Mouse (Mus musculus) lung, embryonic 15.5 days (tissue): ENCODE data around the gene Catsper2. TPM values are rescaled to one million over a fixed set of nuclear protein-coding genes. Genes with fewer than 3 reads are reported as not detected.
A peak's percentile ranks its signal among the peaks of the same experiment; 100 is the strongest.
"Not testable (repeated sequence)": the region's sequence is repeated elsewhere in the genome, so short reads cannot be mapped to it uniquely, and the experiment has no call there.

ENCODE experiments used
- ATAC-seq: fragments of 200-750 bp; cut with Nextera tagmentation; 2 replicates; pipeline ENCODE4 v1.8.0; 2017; ENCODE audit warnings: moderate number of reproducible peaks, borderline replicate concordance; ENCODE audit not compliant: low FRiP score, low TSS enrichment; ENCODE audit errors: extremely low read depth
- H3K27ac ChIP-seq: fragments of 300-500 bp; sonication (generic); 2 replicates; pipeline ENCODE4 v1.5.1; 2015; ENCODE audit warnings: moderate library complexity, mild to moderate bottlenecking, inconsistent platforms
- H3K27me3 ChIP-seq: fragments of 300-500 bp; sonication (generic); 2 replicates; pipeline ENCODE4 v1.6.1; 2015; ENCODE audit warnings: inconsistent platforms
- H3K36me3 ChIP-seq: fragments of 300-500 bp; sonication (generic); 2 replicates; pipeline ENCODE4 v1.6.1; 2015; ENCODE audit warnings: inconsistent platforms
- H3K4me1 ChIP-seq: fragments of 300-500 bp; sonication (generic); 2 replicates; pipeline ENCODE4 v1.6.1; 2015; ENCODE audit warnings: inconsistent platforms
- H3K4me2 ChIP-seq: fragments of 300-500 bp; sonication (generic); 2 replicates; pipeline ENCODE4 v1.6.1; 2015; ENCODE audit warnings: inconsistent platforms, mild to moderate bottlenecking, moderate library complexity
- H3K4me3 ChIP-seq: fragments of 300-500 bp; sonication (generic); 2 replicates; pipeline ENCODE4 v1.5.1; 2015; ENCODE audit warnings: mild to moderate bottlenecking, inconsistent platforms
- H3K9ac ChIP-seq: fragments of 300-500 bp; sonication (generic); 2 replicates; pipeline ENCODE4 v1.6.1; 2015; ENCODE audit warnings: inconsistent platforms
- H3K9me3 ChIP-seq: fragments of 300-500 bp; sonication (generic); 2 replicates; pipeline ENCODE4 v1.6.1; 2016; ENCODE audit warnings: inconsistent platforms
- WGBS: fragments of 180-500 bp; shearing (Covaris S2); methylation state at CpG from one replicate; pipeline ENCODE4 v1.1.7; 2015; 5-methylcytosine and 5-hydroxymethylcytosine counted together
- polyA plus RNA-seq: library from polyadenylated mRNA; unstranded; fragments of >200 nt; fragmentation: Nextera tagmentation; extraction: Ambion mirVana; gene quantifications from 2 replicates; pipeline ENCODE4 v1.2.1, GENCODE M21; 2015

Catsper2 gene
- polyA plus RNA-seq, 1 experiment from 2014 or later = 2.3 TPM

DNA sequence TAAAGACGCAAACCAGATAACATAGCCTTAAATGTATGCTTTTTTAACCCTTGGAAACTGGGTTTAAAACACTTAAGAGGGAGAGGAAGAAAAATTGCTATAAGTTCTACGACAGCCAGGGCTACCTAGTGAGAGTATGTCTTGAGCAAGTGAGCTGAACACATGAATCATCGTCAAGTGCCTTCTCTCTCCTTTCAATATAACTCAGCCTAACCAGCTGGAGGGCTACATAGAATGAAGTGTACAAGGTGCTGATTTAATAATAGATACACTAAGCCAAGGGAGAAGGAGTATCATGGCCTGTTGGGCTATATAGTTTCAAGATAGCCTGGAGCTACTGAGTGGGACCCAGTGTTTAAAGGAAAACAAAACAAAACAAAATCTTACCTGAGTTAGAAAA lies 4.9 kb upstream of the Catsper2 start:
- Histone ChIP-seq H3K9me3 (no peaks in the 10 kb centered on the region), H3K27ac (no peak overlapping the region), H3K4me1 (peaks cover 23% of the 10 kb centered on the region), H3K27me3 (no peaks in the 10 kb centered on the region), H3K9ac (no peak overlapping the region), H3K4me2 (no peak overlapping the region), H3K36me3 (peaks cover 51% of the 10 kb centered on the region), H3K4me3 (no peak overlapping the region)
- no peak for ATAC-seq
- 82% methylated on average over 3 of the region's 3 CpGs for WGBS

DNA sequence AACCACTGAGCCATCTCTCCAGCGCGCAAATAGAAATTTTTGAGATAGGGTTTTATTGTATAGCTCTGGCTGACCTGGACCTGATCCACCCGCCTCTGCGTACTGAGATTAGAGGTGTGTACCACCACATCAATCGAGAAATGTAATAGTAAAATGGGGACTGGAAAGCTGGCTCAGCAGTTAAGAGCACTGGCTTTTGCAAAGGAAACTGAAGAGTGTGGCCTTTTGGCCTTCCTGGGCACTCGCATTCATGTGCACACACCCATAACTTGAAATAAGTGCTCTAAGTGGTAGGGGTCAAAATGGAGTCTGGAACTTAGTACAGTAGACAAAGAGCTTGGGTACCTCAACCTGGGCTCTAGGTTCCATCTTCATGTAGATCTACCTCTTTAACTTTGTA lies 2.8 kb upstream of the Catsper2 start:
- H3K4me2 ChIP-seq = peak overlapping the region; percentile 56

DNA sequence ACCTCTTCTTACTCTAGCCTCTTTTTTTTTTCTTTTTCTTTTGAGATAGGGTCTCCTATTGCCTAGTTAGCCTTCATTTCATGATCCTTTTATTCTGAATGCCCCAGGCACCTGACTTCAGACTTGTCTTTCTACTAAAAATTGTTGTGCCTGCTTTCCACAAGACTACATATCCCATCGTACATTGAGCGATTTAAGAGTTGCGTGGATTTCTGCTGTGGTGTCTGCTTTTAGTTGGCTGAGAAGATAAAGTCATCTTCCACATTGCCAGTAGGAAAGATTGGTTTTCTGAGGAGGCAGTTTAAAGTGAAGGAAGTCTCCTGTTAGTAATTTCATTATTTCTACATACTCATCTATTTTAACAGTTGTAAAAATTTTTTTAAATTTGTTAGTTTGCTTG lies 2.0 kb upstream of the Catsper2 start:
- Histone ChIP-seq H3K27me3 (no peaks in the 10 kb centered on the region), H3K9me3 (no peaks in the 10 kb centered on the region), H3K27ac (no peak overlapping the region), H3K4me3 (peak overlapping the region; percentile 89), H3K4me1 (peaks cover 26% of the 10 kb centered on the region), H3K9ac (peak overlapping the region; percentile 100; the same call in 1 of the 2 replicates), H3K4me2 (peak overlapping the region; percentile 56), H3K36me3 (peaks cover 28% of the 10 kb centered on the region)
- ATAC-seq = no peak
- WGBS = 68% methylated on average over 3 of the region's 3 CpGs

More for the DNA sequence above, 2.8 kb upstream of the Catsper2 start:
- no peak for ATAC-seq
- no peak overlapping the region for H3K9ac ChIP-seq
- peaks cover 26% of the 10 kb centered on the region for H3K4me1 ChIP-seq
- no peak overlapping the region for H3K27ac ChIP-seq
- no peaks in the 10 kb centered on the region for H3K9me3 ChIP-seq
- WGBS = 79% methylated on average over 6 of the region's 6 CpGs
- no peaks in the 10 kb centered on the region for H3K27me3 ChIP-seq
- H3K4me3 ChIP-seq = no peak overlapping the region; the same call in 1 of the 2 replicates
- peaks cover 32% of the 10 kb centered on the region for H3K36me3 ChIP-seq

DNA sequence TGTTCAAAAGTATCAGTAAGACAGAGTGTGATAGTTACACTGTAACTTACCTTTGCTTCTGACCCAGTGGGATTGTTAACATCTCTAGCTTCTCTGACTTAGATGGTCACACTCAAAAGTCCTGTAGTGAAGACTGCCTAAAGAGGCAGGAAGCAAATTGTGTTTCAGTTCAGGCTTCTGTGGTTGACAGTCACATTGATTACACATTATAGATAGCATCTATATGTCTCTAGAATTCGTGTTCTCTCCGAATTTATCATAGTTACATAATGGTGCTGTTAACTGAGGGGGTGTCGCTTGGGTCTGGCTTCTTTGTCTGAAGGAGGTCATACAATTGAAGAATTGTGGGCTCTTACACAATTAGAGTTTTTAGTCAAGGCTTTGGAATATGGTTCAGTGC lies 1.5 kb upstream of the Catsper2 start:
- WGBS = 25% methylated on average over 3 of the region's 3 CpGs
- no peak for ATAC-seq
- H3K9me3 ChIP-seq = no peaks in the 10 kb centered on the region
- H3K4me1 ChIP-seq = peaks cover 26% of the 10 kb centered on the region
- no peak overlapping the region for H3K27ac ChIP-seq
- H3K36me3 ChIP-seq = peaks cover 28% of the 10 kb centered on the region
- peak overlapping the region; percentile 89 for H3K4me3 ChIP-seq
- peak overlapping the region; percentile 100 for H3K9ac ChIP-seq
- no peaks in the 10 kb centered on the region for H3K27me3 ChIP-seq
- peak overlapping the region; percentile 56 for H3K4me2 ChIP-seq

DNA sequence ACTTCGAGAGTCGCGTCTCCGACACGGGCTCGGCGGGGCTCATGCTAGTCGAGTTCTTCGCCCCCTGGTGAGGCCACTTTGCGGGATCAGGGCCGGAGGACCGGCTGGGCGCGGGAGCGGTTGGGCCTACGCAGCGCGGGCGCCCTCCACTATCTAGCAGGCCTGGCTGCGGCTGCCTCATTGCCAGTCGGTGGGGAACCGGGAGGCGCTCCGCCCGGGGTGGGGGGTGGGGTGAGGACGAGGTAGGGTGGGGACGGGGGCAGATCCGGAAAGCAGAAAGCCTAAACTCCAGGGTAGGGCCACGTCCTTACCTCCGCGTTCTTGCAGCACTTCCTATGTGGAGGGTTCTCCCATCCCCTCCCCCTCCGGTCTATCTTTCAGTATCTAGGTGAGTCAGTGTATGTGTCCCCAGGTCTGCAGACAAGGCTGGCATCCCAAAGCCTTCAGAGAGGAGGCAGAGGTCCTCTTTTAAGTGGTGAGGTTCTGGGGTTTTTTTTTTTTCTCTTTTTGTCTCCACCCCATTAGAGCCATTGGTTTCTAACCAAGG lies 620 bp upstream of the Catsper2 start:
- Histone ChIP-seq H3K9me3 (no peaks in the 10 kb centered on the region), H3K4me2 (peak overlapping the region; percentile 56), H3K27ac (peak overlapping the region; percentile 98), H3K9ac (peak overlapping the region; percentile 100), H3K4me3 (peak overlapping the region; percentile 89), H3K27me3 (no peaks in the 10 kb centered on the region), H3K4me1 (peaks cover 26% of the 10 kb centered on the region), H3K36me3 (peaks cover 28% of the 10 kb centered on the region)
- ATAC-seq = peak; percentile 49
- WGBS = 0% methylated on average over 32 of the region's 32 CpGs

DNA sequence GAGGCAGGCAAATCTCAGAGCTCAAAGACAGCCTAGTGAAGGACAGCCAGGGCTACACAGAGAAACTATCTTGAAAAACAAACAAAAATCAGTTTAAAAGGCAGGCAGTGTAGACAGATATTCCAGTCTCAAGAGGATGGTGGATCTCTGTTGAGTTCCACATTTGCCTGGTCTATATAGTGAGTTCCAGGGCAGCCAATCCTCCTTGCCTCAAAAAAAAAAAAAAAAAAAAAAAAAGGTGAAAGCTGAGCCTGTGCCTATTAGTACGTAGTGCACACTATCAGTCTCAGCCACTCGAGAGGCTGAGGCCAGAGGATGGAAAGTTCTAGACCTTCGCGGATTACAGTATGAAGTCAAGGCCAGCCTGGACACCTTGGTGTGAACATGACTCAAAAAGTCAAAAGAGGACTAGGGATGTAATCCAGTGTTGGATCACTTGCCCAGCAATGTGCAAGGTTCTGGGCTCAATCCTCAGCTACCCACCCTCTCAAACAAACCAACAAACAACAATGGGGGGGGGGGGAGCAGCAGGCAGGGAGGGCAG lies 677 bp downstream of the Catsper2 start:
- 7% methylated on average over 4 of the region's 4 CpGs for WGBS
- Histone ChIP-seq H3K27ac (peak overlapping the region; percentile 98), H3K4me1 (peaks cover 20% of the 10 kb centered on the region), H3K4me3 (peak overlapping the region; percentile 89), H3K4me2 (peak overlapping the region; percentile 67), H3K9me3 (no peaks in the 10 kb centered on the region), H3K9ac (peak overlapping the region; percentile 69), H3K27me3 (no peaks in the 10 kb centered on the region), H3K36me3 (peaks cover 15% of the 10 kb centered on the region)
- ATAC-seq = peak; percentile 13; the same call in 1 of the 2 replicates

DNA sequence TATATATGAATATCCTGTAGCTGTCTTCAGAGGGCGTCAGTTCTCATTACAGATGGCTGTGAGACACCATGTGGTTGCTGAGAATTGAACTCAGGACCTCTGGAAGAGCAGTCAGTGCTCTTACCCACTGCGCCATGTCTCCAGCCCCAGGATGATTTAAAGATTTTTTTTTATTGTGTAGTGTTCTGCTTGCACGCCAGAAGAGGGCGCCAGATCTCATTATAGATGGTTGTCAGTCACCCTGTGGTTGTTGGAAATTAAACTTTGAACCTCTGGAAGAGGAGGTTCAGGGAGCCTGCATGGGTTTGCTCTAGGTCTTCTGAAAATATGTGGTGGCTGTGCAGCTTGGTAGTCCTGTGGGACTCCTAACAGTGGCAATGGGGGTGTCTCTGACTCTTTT lies 5.4 kb downstream of the Catsper2 start:
- H3K27ac ChIP-seq = no peak overlapping the region
- H3K27me3 ChIP-seq = no peaks in the 10 kb centered on the region
- peaks cover 3% of the 10 kb centered on the region for H3K4me1 ChIP-seq
- WGBS = 31% methylated on average over 4 of the region's 4 CpGs
- ATAC-seq = no peak
- H3K36me3 ChIP-seq = no peaks in the 10 kb centered on the region
- H3K4me2 ChIP-seq = no peak overlapping the region
- no peak overlapping the region for H3K4me3 ChIP-seq
- no peak overlapping the region for H3K9ac ChIP-seq
- H3K9me3 ChIP-seq = no peaks in the 10 kb centered on the region

DNA sequence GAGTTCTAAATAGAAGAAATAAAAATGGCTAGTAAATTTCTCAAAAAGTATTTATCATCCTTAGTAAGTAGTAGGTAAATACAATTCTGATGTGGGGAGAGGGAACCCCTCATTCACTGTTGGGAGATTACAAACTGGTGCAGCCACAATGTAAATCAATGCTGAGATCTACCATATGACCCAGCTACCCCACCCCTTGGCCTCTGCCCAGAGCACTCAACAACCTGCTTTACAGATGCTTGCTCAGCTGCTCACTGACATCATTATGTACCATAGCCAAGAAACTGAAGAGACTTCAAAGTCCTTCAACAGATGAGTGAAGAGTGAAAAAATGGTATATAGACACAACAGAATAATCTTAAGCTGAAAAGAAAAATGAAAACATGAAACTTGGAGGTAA lies 10.3 kb downstream of the Catsper2 start:
- no peaks in the 10 kb centered on the region for H3K27me3 ChIP-seq
- H3K36me3 ChIP-seq = no peaks in the 10 kb centered on the region
- no peak overlapping the region for H3K4me3 ChIP-seq
- no peak for ATAC-seq
- H3K4me1 ChIP-seq = no peaks in the 10 kb centered on the region
- no peak overlapping the region for H3K4me2 ChIP-seq
- no peak overlapping the region for H3K9ac ChIP-seq
- H3K27ac ChIP-seq = no peak overlapping the region
- no peaks in the 10 kb centered on the region for H3K9me3 ChIP-seq

DNA sequence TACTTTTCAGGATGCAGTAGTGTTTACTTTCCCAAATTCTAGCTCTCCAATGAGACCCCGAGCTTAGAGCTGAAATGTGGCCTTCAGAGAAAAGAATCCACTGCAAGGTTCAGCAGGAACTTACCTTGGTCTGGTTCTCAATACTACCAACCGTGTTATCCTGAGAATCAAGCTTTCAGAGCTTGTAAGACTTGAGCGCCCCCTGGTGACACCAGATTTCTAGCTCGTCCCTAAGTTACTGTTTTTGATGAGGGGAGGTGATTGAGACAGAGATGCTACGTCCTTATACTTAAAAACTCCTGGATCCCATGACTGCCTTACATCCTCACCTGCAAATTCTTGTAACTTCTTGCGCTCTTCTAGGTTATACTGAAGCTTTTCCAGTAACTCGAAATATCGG lies 17.0 kb downstream of the Catsper2 start:
- Histone ChIP-seq H3K27ac (no peak overlapping the region), H3K9me3 (no peaks in the 10 kb centered on the region), H3K36me3 (no peaks in the 10 kb centered on the region), H3K9ac (no peak overlapping the region), H3K4me1 (no peaks in the 10 kb centered on the region), H3K4me3 (no peak overlapping the region), H3K27me3 (no peaks in the 10 kb centered on the region), H3K4me2 (no peak overlapping the region)
- ATAC-seq = no peak
- WGBS = 13% methylated on average over 8 of the region's 8 CpGs

DNA sequence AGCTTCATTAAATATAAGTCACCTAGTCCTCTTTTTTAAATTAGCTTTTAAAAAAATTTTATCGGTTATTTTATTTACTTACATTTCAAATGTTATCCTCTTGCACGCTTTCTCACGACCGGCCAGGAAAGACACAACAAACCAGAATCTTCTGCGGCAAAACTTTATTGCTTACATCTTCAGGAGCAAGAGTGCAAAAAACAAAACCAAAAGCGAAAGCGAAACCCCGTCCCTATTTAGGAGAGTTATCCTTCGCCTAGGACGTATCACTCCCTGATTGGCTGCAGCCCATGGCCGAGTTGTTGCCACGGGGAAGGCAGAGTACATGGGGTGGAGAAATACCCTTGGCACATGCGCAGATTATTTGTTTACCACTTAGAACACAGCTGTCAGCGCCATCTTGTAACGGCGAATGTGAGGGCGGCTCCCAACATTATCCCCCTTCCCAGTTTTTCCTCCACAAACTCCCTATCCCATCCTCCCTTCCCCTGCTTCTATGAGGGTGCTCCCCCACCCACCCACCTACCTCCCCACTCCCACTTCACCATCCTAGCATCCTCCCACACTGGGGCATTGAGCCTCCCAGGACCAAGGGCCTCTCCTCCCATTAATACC lies 26.5 kb downstream of the Catsper2 start, which contains the start of gene Strc:
TSS of gene Strc (minus strand) at position 208 of the 615 bp plus-strand sequence.
- H3K27ac ChIP-seq, ATAC-seq, H3K27me3 ChIP-seq, H3K36me3 ChIP-seq, H3K4me3 ChIP-seq, H3K9me3 ChIP-seq, H3K4me2 ChIP-seq, H3K9ac ChIP-seq, H3K4me1 ChIP-seq: not testable (repeated sequence)
- WGBS = 92% methylated on average over 16 of the region's 17 CpGs

DNA sequence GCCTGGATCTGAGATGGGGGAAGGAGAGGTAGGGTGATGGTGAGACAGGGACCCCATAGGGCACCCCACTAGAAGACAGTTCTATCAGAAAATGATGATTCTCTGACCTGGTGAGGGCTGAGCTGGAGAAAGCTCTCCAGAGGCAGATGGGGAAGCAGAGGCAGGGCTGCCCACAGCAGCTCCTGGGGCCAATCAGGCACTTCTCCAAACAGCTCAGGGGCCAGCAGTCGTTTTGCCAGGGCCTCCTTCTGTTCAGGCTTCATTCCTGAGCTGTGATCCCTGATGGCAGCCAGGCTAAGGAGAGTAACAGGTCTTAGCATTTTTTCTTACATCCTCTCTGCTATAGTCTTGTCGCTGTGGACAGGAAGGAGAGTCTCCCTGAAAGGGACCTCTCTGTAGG lies 38.8 kb downstream of the Catsper2 start:
- Histone ChIP-seq H3K4me1 (no peaks in the 10 kb centered on the region), H3K27me3 (no peaks in the 10 kb centered on the region), H3K9ac (no peak overlapping the region), H3K4me2 (no peak overlapping the region), H3K9me3 (no peaks in the 10 kb centered on the region), H3K4me3 (no peak overlapping the region), H3K27ac (no peak overlapping the region), H3K36me3 (no peaks in the 10 kb centered on the region)
- no peak for ATAC-seq
- 49% methylated on average over 2 of the region's 2 CpGs for WGBS

DNA sequence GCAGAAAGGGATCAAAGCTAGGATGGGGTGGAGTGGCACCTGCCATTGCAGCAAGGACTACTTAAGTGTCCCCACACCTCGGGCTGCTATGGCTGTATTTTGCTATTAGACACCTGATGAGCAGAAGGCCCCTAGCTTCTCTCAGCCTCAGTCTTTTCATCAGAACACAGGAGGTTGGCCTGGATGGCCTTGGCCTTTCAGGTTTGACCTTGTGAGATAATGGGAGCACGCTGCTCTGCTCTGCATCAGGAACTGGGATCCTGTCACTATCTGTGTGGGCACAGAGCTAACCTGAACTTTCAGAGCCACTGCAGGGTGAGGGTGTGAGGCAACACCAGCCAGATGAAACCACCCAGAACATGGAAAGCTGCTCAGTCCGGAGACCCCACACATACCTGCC lies 41.3 kb downstream of the Catsper2 start:
- Histone ChIP-seq H3K27me3 (no peaks in the 10 kb centered on the region), H3K27ac (no peak overlapping the region), H3K9ac (no peak overlapping the region), H3K36me3 (no peaks in the 10 kb centered on the region), H3K4me3 (no peak overlapping the region), H3K9me3 (no peaks in the 10 kb centered on the region), H3K4me1 (0 out of 2 replicates have a peak, but pooled peaks cover 3% of the 10 kb centered on the region), H3K4me2 (no peak overlapping the region)
- ATAC-seq = no peak
- WGBS = 60% methylated on average over 3 of the region's 3 CpGs
